Mouse (Mus musculus) telencephalon, adult 2 months (tissue): ENCODE data around the gene Ddx59.
A peak's percentile ranks its signal among the peaks of the same experiment; 100 is the strongest.

Experiments used
- DNase-seq: peaks from one replicate; pipeline ENCODE4 v3.0.0-alpha.2; 2011; ENCODE audit warnings: low read depth, low spot score

Ddx59 gene

DNA sequence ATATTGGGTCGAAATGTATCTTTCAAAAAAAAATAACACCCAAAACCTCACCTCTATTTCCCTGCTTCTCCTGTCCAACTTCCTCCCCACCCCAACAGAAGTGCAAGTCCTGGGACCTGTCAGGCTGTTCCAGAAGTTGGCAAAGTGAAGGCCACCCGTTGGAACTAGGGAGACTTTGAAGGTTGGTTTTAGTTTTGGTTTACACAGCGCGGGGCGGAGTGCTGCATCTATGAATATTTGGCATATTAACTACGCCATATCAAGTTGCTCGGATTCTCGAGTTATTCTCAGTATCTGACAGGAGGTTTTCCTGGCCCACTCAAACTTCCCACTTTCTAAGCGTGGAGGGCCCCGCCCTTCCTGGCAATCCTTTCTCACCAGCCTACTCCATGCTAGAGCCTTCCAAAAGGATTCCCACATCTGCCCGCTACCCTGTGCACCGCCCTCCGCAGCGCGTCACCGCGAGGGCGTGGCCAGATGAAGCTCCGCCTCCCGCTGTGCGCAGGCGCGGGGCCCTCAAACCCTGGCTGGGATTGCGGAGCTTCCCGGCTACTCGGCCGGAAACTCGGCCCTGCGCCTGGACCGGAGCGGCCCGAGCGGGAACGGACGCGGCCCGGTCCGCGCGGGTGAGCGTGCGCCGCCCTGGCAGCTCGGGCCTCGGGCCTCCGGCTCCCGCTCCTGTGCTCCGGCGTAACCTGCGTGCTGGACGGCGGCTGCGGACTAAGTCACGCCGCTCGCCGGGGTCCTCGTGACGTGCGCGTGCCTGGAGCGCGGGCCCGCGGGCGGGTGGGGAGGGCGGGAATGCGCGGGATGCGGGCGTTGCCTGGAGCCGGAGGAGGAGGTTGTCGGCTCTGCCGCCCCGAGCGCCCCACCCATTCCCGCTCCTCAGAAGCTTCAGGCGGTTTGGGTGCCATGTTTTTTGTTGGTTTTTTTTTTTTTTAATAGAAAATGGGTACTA, at the start of gene Ddx59:
Gene Ddx59, plus strand, starts transcription at position 474 of the 958 bp plus-strand sequence.
- DNase-seq, result peak; percentile 88

DNA sequence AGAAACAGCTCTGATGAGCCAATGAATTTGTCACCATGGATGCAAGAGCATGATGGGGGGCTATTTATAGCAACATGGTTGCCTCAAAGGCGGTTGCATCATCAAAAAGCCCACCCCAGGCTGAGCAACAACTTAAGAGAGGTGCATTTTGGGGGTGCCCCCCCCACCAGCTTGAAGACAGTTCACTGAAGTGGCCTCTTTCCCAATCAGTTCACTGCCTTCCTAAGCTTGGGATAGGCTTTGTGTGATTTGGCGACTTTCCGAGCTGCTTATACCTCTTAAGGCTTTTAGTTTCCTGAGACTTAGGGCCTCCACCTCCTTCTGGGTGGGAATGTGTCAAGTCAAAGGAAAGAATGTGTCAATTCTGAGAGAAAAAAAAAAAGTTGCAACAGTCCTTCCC, 49.1 kb upstream of the Ddx59 start:
- DNase-seq, result no peak

DNA sequence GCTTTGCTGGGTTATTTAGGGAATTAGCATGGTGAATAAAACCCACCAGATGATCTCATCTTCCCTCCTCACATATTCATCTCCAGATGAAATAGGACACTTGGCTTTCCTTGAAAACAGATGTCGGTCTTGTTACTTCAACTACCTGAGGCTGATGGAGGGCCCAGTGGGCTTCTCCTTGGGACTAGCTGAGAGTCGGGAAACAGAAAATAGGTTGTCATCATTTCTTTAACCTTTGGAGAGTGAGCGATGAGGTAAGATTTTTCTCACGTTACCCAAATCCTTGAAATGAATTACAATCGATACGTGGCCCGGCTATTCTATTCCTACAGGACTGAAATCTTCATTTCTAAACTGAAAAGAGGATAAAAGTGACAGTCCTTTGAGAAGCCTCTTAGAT, 35.8 kb upstream of the Ddx59 start:
- DNase-seq, result no peak

DNA sequence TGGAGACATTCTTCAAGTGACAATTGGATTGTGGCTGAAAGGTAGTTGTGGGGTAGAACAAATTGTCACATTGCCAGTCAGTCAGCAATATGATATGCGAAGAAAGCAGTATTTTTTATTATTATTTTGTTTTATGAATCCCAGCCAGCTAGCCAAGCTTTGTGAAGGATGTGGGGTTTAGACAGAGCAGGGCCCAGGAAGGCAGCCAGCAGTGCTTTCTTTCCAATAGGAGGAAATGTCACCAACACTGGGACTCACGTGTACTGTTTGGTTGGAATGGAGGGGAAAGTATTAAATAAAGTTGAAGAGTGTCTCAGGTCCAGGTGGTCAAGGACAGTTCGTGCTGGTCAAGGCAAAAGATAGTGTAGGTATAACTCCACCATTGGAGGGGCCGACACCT, 34.9 kb upstream of the Ddx59 start:
- DNase-seq, result no peak

DNA sequence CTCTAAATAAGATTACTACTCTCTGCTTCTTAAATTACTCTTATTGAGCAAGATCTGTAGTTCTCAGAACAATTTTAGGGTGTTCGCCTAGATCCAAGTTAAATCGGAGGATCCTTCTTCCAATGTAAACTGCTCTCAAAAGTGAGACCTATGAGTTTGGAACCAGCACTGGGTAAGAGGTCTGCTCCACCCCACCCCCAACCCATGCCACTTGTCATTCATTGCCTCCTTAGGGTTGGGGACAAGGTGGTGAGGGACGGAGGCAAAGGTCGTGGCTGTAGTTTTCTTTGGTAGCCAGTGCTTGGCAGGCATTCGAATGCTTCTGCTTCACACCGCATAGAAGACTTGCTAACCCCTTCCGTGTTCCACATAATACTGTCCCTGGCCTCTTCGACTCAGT, 34.5 kb upstream of the Ddx59 start:
- DNase-seq, result no peak

DNA sequence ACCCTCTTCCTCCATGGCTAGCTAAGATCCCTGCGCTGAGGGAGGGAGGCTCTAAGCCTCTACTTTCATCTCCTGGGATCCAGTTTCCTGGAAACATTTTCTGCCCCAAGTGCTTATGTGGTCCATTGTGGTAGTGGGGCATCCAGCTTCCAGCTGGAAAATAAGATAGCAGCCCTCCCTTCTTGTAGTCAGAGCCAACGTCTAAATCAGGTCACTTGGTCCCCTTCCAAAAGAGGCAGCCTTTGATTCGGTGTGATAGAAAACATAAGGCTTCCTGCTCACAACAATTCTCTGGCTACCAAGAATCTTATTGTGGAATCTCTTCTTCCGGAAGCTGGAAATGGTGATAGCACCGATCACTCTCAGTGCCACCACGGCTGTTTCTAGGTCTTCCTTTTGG, 33.9 kb upstream of the Ddx59 start:
- no peak for DNase-seq

DNA sequence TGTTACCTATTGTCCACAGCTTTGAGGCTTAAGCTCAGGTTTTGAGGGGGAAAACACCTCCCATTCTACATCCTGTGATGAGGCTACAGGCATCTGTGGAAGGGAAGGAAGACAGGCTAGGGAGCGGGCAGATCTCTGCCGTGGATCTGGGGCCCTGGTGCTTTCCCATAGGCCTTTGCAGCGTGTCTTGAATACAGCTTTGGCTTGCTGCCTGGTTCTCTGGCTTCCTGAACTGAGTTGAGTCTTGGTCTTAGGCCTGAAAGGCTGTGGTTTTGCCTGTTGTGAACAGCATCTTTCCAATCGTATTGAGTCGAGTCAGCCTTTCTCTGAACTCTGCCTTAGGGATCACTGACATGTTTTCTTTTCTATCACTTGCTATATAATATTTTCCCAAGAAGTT, 33.5 kb upstream of the Ddx59 start:
- no peak for DNase-seq

DNA sequence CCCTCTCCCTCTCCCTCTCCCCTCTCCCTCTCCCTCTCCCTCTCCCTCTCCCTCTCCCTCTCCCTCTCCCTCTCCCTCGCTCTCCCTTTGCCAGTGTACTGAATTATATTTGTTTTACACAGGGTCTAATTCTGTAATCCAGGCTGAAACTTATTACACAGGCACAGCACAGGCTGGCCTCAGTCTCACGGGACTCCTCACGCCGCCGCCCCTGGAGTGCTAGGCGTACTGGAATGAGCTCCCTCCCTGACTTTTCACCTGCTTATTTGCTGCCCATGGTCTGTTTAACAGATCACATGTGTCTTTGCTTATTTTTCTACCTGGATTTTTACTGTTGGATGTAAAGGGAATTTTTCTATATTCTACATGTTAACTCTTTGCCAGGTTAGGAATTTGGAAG, 28.2 kb upstream of the Ddx59 start:
- no peak for DNase-seq

DNA sequence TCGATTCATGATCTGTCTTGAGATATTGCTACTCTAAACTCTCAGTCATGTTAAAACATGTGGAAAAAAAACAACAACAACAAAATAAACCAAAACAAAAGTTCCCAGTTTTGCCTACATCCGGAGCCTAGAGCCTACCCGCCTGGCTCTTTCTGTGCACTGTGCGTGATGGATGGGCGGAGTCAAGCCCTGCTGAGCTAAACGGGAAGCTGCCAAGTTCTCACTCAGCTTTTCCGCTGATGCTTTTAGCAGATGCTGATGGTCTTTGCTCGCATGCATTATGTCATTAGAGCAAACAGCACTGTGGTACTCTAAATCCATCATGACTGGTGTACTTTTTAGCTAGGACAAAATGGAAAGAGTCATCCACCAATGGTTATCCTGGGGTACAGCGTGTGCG, 20.6 kb upstream of the Ddx59 start:
- no peak for DNase-seq

DNA sequence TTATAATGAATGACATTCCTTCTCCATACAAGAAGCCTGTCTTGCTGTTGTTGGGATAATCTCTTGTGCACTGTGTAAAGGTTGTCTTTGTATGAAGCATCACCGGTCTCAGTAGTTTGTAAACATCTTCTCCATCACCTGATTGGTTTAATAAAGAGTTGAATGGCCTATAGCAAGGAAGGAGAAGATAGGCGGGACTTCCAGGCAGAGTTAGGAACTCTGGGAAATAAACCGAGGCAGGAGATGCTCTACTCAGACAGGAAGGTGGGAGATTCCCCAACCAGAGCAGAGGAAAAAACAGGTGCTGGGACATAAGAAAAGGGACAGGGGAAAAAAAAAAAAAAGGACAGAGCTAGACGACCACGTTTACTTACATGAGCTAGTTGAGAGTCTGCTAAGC, 20.0 kb upstream of the Ddx59 start:
- no peak for DNase-seq

DNA sequence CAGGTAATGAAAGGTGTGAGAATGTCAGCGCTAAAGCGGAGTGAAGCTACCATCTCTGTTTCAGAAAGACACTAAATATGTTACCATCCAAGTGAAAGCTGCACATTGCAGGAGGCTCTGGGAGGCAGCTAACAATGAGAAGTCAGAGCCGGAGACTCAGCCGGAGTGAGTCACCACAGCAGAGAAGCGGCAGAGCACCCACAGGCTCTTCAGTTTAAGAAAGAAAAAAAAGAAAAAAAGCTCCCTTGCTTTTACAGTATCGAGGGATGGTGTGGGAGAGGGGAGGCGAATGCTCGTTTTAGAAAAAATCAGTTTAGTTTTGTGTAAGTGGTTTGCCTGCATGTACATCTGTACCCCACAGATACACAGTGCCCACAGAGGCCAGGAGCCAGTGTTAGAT, 13.8 kb upstream of the Ddx59 start:
- DNase-seq, result peak; percentile 80

DNA sequence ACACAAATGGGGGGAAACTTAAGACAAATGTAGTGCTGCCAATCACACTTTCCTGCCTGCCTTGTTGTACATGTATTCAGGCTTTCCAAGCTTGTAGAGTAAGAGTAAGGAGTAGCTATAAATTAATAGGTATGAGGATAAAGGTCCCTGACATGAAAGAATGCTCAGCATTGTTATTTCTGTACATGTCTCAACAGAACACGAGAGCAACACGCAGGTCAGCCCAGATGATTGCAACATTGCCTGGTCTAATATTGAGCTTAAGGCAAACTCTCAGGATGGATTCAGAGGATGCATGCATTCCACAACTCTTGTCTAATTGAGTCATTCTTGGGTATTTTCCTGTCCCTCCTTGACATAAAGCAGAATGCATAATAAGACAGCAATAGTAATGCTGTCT, 5.4 kb upstream of the Ddx59 start:
- no peak for DNase-seq

DNA sequence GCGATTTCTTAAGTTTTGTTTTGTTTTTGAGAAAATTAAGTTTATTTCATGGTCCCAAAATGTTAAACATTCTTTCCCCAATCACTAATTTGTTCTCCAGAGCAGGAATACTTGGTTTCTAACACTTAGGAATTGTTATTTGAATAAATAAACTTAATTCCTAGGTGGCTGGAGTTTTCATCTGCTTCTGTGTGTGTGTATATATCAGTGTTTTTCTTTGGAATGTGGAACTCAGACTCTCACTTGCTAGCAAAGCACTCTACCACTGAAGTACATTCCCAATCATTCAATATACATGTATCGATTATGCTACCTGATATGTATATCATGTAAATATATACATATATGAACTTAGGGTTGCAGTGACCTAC, 670 bp downstream of the Ddx59 start:
- no peak for DNase-seq

DNA sequence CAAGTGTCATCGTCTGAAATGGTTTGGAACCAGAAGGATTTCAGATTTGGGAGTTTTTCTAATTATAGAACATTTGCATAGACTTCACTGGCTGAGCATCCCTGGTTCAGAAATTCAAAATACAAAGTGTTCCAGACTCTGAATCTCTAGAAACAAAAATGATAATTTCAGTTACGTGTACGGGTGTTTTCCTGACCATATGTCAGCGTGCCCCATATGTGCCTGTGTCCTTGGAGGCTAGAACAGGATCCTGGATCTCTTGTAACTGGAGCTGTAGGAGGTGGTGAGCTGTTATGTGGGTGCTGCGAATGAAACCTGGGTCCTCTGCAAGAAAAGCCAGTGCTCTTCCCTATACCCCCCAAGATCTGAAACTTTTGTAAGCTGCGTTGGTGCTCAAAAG, 3.3 kb downstream of the Ddx59 start:
- peak; percentile 75 for DNase-seq

DNA sequence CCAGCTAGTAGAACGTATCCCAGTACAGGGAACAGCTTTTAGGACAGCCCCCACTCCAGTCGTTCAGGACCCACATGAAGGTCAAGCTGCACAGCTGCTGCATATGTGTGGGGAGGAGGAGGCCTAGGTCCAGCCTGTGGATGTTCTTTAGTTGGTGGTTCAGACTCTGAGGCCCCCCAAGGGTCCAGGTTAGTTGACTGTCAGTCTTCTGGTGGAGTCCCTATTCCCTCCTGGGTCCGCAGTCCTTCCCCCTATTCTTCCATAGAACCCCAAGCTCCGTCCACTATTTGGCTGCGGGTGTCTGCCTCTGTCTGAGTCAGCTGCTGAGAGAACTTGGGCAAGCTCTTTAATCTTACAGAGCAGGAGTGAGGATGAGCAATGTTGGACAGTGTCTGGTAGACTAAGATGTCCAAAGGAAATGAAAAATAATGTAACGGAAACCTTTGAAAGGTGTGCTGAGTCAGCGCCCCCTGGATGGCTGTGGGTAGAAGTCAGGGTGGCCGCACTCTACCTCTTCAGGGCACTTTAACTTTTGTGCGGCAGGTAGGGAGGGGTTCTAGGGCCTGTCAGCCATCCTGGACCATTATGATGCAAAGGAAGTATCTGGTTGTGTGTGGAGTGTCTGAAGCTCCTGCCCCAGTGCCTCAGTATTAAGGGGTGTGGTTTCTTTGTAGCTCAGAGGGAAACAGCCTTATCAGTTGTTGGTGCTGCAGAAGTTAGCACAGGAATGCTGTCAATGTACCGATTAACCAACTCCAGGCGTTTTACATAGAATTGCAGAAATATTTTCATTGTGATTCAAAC, 12.3 kb downstream of the Ddx59 start:
- no peak for DNase-seq

DNA sequence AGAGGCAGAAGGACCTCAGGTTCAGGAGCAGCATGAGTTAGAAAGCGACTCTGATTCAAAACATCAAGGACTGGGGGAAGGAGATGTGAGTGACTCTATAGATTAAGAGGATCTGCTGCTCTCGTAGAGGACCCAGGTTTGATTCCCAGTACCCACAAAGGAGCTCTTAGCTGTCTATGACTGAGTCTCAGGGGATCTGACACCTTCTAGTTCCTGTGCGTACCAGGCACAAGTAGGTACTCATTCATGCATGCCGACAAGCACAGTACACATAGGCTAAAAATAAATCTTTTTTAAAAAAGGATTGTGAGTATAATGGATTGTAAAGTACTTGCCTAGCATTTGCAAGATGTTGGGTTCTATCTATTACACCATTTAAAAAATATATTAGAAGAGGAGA, 13.9 kb downstream of the Ddx59 start:
- no peak for DNase-seq

DNA sequence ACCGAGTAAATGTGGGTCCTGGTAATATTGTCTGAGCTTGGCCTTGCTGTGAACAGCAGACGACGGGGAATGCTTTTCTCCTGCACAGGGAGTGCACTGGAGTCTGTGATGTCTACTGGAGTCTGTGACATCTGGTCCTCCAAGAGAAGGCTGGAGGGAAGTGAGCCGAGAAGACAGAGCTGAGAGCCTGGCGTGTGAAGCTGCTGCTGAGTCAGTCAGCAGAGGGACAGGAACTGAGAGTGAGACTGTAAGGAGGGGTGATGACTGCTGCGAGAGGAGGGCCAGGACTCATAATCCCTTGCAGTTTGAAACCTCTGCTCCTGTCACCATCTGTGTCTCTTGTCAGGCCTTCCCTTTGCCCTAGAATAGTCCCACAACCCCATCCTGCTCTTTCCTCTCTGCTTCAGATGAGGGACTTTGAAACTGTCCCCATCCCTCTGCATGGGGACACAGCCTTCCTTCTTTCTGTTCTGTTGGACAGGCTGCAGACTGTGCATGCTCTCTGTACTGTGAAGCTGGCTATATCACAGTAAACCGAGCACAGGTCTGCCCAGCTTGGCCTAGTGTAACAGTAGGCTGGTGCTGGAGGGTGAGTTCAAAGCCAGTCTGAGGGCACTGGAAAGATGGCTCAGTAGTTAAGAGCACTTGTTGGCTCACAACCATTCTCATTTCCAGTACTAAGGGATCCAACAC, 15.2 kb downstream of the Ddx59 start:
- no peak for DNase-seq

DNA sequence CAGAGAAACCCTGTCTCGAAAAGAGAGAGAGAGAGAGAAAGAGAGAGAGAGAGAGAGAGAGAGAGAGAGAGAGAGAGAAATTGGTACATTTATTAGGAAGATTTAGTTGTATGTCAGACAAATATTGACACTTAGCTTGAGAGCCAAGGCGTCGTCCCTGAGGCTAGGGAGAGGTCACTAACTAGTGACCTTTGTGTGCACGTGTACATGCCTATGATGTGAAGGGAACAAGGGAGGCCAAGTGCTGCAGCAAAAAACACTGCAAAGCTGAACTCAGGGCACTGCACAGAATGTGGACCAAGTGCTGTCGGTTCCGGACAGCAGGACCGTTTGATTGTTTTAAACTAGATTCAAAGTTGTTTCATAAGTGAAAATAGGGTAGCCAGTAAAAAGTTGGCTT, 25.7 kb downstream of the Ddx59 start:
- no peak for DNase-seq

DNA sequence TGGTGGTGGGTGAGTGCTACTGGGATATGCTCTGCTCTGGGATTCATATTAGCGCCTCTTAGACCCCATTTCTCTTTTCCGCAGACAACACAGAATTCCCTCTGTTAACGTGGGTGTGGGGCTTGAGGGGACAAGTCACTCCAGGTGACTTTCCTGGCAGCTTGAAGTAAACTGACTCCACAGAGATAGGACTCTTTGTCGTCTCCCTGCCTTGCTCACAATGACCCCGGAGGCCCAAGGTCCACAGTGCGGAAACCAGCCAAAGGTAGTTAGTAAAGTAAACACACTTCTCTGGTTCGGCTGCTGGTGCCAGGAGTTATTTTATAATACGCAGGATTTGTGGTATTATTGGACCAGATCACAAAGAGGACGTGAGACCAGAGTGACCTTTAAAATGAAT, 27.7 kb downstream of the Ddx59 start:
- no peak for DNase-seq

DNA sequence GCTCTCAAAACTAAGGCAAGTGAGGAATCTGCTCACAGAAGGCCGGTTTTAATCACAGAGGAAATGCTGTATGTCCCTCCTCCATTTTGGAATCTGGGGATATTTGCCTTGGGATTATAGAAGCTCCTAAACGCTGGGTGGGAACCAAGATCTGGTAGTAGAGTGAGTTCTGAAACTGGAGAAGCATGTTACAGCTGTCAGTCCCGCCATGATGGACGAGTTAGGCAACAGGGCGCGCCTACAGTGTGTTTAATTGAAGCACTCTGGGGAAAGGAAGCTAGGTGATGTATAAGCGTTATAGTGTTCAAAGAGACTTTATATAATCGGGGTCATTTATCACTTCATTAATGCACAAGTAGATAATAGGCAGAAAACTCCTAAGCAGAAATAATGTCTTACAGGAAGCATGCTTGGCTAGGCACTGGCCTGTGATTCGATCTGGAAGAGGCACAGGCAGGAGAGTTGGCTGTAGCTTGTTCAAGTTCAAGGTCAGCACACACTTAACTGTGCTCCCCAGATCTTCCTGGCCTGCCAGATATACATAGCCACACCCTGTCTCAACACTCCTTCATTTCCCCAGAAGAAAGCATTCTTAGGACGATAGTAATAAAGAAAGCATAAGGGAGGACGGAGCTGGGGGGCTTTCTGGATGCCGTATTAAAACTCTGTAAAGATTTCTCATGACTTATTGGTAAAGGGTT, 29.6 kb downstream of the Ddx59 start:
- no peak for DNase-seq

DNA sequence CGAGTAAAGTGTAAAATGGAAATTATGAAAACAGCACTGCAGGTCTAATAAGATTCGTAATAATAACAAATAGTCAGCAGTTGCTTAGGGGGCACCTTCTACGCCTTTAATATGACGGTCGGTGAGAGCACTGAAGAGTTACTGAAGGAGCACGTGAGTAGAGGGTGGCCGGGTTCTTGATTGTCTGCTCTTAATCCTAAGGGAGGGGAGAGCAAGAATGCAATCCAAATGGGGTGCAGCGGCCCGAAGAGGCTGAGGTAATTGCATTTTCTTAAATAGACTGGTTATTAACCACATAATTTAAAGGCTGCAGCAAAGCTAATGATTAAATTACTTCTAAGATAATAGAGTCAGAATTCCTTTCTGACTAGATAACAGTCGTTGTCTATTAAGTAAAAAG, 31.9 kb downstream of the Ddx59 start:
- no peak for DNase-seq

DNA sequence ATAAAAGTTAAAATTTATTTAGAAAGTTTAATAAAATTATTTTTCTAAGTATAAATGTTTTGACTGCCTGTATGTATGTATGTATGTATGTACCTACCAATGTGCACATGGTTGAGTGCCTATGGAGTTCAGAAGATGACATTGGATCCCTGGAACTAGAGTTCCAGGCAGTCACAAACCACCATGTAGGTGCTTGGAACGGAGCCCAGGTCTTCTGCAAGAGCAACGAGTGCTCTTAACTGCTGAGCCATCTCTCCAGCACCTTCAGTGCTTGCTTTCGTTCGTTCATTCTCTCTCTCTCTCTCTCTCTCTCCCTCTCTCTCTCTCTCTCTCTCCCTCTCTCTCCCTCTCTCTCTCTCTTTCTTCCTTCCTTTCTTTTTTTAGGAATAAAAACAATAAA, 32.3 kb downstream of the Ddx59 start:
- no peak for DNase-seq
